Mouse (Mus musculus) testis, postnatal 10 days (tissue): ENCODE data around the gene D3Ertd254e.

ENCODE experiments used
- DNase-seq: peaks from one replicate; pipeline ENCODE4 v3.0.0; 2021; ENCODE audit warnings: low spot score

D3Ertd254e gene

GRCm38 (mm10) chr3:36212758-36213157 is 61.9 kb downstream of the D3Ertd254e start:
- DNase-seq, result no peak
